Mouse (Mus musculus) heart, postnatal 10 days (tissue): ENCODE data around the gene Pogk. TPM values are rescaled to one million over a fixed set of nuclear protein-coding genes. Genes with fewer than 3 reads are reported as not detected.

Experiments
- total RNA-seq, 2 experiments: library from RNA; stranded (reverse); gene quantifications; 2 replicates each; pipeline ENCODE4 v1.2.3; 2021

Gene Pogk
- total RNA-seq, 2 experiments from 2014 or later, result 19.5 to 23.4 TPM

Other genes starting within 250 kb of the Pogk start
- gene Mael, start 171.1 kb downstream of the Pogk start, total RNA-seq, result not detected
- 1 to 10 TPM; 3.8 to 4.6 TPM for gene Ildr2, start 155.7 kb downstream of the Pogk start, total RNA-seq
- gene Tada1, start 30.8 kb downstream of the Pogk start, total RNA-seq, result 10 to 100 TPM; 13.9 to 15.6 TPM
- not detected for gene Gm4846, start 87.7 kb upstream of the Pogk start, total RNA-seq
- gene Gm4847, start 237.8 kb upstream of the Pogk start, total RNA-seq, result not detected